Mouse (Mus musculus) CH12.LX (cell line): Measurements from ENCODE around the gene Gm7534. TPM values are rescaled to one million over a fixed set of nuclear protein-coding genes. Genes with fewer than 3 reads are reported as not detected.
A peak's percentile ranks its signal among the peaks of the same experiment; 100 is the strongest.

Source experiments
- DNase-seq: peaks from one replicate; pipeline ENCODE4 v3.0.0-alpha.2; 2013; ENCODE audit errors: extremely low read depth
- H3K27ac ChIP-seq: 2 replicates; pipeline ENCODE4 v1.5.1; 2012; ENCODE audit warnings: low read depth, mild to moderate bottlenecking, control low read depth, moderate library complexity; ENCODE audit not compliant: insufficient read depth
- H3K27me3 ChIP-seq: replicated peaks from 2 replicates; pipeline ENCODE3; 2012; ENCODE audit warnings: inconsistent platforms
- H3K36me3 ChIP-seq, 2 experiments: replicated peaks in 1 of 2; 2 replicates each; pipeline versions ENCODE3 to v1.6.1; 2012; ENCODE audit warnings: inconsistent platforms in 1 of 2, low read length in 1 of 2, mild to moderate bottlenecking in 1 of 2, mixed read lengths in 1 of 2, moderate library complexity in 1 of 2; ENCODE audit not compliant: control insufficient read depth in 1 of 2, insufficient read depth in 1 of 2
- H3K4me1 ChIP-seq, 2 experiments: 2 replicates each; pipeline ENCODE4 v1.6.1; 2012; ENCODE audit warnings: inconsistent platforms in 1 of 2, moderate library complexity in 1 of 2; ENCODE audit not compliant: insufficient read depth in 2 of 2, control insufficient read depth in 1 of 2
- H3K4me2 ChIP-seq: 2 replicates; pipeline ENCODE4 v1.6.1; 2012; ENCODE audit warnings: low read depth, mild to moderate bottlenecking, control low read depth; ENCODE audit not compliant: poor library complexity, insufficient read depth, severe bottlenecking
- H3K4me3 ChIP-seq, 3 experiments: fragments of 150-350 bp in 1 of 3; sonication (generic) in 1 of 3; replicated peaks in 1 of 3; 2 replicates each; pipeline versions ENCODE3 to v1.5.1; 2011 to 2012; ENCODE audit warnings: low read depth in 2 of 3, low read length in 2 of 3, mild to moderate bottlenecking in 2 of 3, moderate library complexity in 2 of 3, control low read depth in 1 of 3, improper control_type of control experiment in 1 of 3, inconsistent platforms in 1 of 3, mixed read lengths in 1 of 3; ENCODE audit not compliant: poor library complexity in 1 of 3
- H3K79me2 ChIP-seq: replicated peaks from 2 replicates; pipeline ENCODE4 v1.6.1; 2012; ENCODE audit warnings: mild to moderate bottlenecking, moderate library complexity; ENCODE audit not compliant: control insufficient read depth, poor library complexity, insufficient read depth, severe bottlenecking; ENCODE audit errors: extremely low read depth
- H3K9ac ChIP-seq: 2 replicates; pipeline ENCODE4 v1.6.1; 2012; ENCODE audit warnings: low read depth, mild to moderate bottlenecking, control low read depth, moderate library complexity; ENCODE audit not compliant: insufficient read depth
- H3K9me3 ChIP-seq: replicated peaks from 2 replicates; pipeline ENCODE3; 2012; ENCODE audit warnings: low read length, inconsistent platforms, mixed read lengths
- BHLHE40 ChIP-seq: IDR thresholded peaks from 2 replicates; pipeline ENCODE4 v1.6.1; 2011; ENCODE audit warnings: mild to moderate bottlenecking, low read depth, low read length, improper control_type of control experiment
- CHD1 ChIP-seq: IDR thresholded peaks from 2 replicates; pipeline ENCODE4 v1.6.1; 2012; ENCODE audit warnings: low read depth, low read length, improper control_type of control experiment, inconsistent platforms
- CHD2 ChIP-seq: IDR thresholded peaks from 2 replicates; pipeline ENCODE4 v1.6.1; 2011; ENCODE audit warnings: low read length, improper control_type of control experiment
- CTCF ChIP-seq, 2 experiments: IDR thresholded peaks in 1 of 2; conservative IDR thresholded peaks in 1 of 2; 2 replicates each; pipeline ENCODE4 v1.5.1; 2011 to 2012; ENCODE audit warnings: low read depth in 2 of 2, low read length in 2 of 2, improper control_type of control experiment in 1 of 2, inconsistent platforms in 1 of 2, mild to moderate bottlenecking in 1 of 2, moderate library complexity in 1 of 2
- E2F4 ChIP-seq: IDR thresholded peaks from 2 replicates; pipeline ENCODE4 v1.6.1; 2011; ENCODE audit warnings: low read depth, low read length, improper control_type of control experiment; ENCODE audit not compliant: insufficient replicate concordance
- ELF1 ChIP-seq: IDR thresholded peaks from 2 replicates; pipeline ENCODE4 v1.6.1; 2014; ENCODE audit warnings: low read depth, mild to moderate bottlenecking, inconsistent platforms, low read length, improper control_type of control experiment
- ETS1 ChIP-seq: conservative IDR thresholded peaks from 2 replicates; pipeline ENCODE4 v1.6.1; 2012; ENCODE audit warnings: low read depth, mild to moderate bottlenecking, inconsistent platforms, low read length, improper control_type of control experiment, moderate library complexity
- HCFC1 ChIP-seq: IDR thresholded peaks from 2 replicates; pipeline ENCODE4 v1.6.1; 2012; ENCODE audit warnings: low read depth, mild to moderate bottlenecking, inconsistent platforms, low read length, improper control_type of control experiment
- IRF4 ChIP-seq: IDR thresholded peaks from 2 replicates; pipeline ENCODE4 v1.6.1; 2014; ENCODE audit warnings: low read depth, mild to moderate bottlenecking, inconsistent platforms, low read length, improper control_type of control experiment
- JUN ChIP-seq: IDR thresholded peaks from 2 replicates; pipeline ENCODE4 v1.6.1; 2011; ENCODE audit warnings: low read depth, mild to moderate bottlenecking, low read length, improper control_type of control experiment, moderate library complexity; ENCODE audit not compliant: insufficient read depth
- JUND ChIP-seq: conservative IDR thresholded peaks from 2 replicates; pipeline ENCODE4 v1.6.1; 2011; ENCODE audit warnings: low read depth, low read length, improper control_type of control experiment
- KAT2A ChIP-seq: IDR thresholded peaks from 2 replicates; pipeline ENCODE4 v1.6.1; 2012; ENCODE audit warnings: low read length, improper control_type of control experiment, inconsistent platforms; ENCODE audit not compliant: insufficient replicate concordance
- MAX ChIP-seq: IDR thresholded peaks from 2 replicates; pipeline ENCODE4 v1.6.1; 2011; ENCODE audit warnings: low read length, improper control_type of control experiment
- MAZ ChIP-seq: IDR thresholded peaks from 2 replicates; pipeline ENCODE4 v1.6.1; 2012; ENCODE audit warnings: low read depth, mild to moderate bottlenecking, inconsistent platforms, low read length, improper control_type of control experiment, moderate library complexity
- MEF2A ChIP-seq: IDR thresholded peaks from 2 replicates; pipeline ENCODE4 v1.6.1; 2014; ENCODE audit warnings: low read depth, mild to moderate bottlenecking, inconsistent platforms, low read length, improper control_type of control experiment, borderline replicate concordance
- MXI1 ChIP-seq: IDR thresholded peaks from 2 replicates; pipeline ENCODE4 v1.6.1; 2011; ENCODE audit warnings: mild to moderate bottlenecking, low read depth, low read length, improper control_type of control experiment
- MYC ChIP-seq: IDR thresholded peaks from 2 replicates; pipeline ENCODE4 v1.6.1; 2011; ENCODE audit warnings: low read depth, mild to moderate bottlenecking, improper control_type of control experiment, low read length
- NRF1 ChIP-seq: IDR thresholded peaks from 2 replicates; pipeline ENCODE4 v1.6.1; 2014; ENCODE audit warnings: low read depth, mild to moderate bottlenecking, inconsistent platforms, low read length, improper control_type of control experiment, moderate library complexity
- POLR2A ChIP-seq: IDR thresholded peaks from 2 replicates; pipeline ENCODE4 v1.6.1; 2011; ENCODE audit warnings: low read depth, mild to moderate bottlenecking, improper control_type of control experiment, low read length
- RCOR1 ChIP-seq: conservative IDR thresholded peaks from 2 replicates; pipeline ENCODE4 v1.6.1; 2012; ENCODE audit warnings: low read depth, mild to moderate bottlenecking, inconsistent platforms, low read length, improper control_type of control experiment
- SMC3 ChIP-seq: IDR thresholded peaks from 2 replicates; pipeline ENCODE4 v1.6.1; 2011; ENCODE audit warnings: low read depth, low read length, improper control_type of control experiment
- TBP ChIP-seq: conservative IDR thresholded peaks from 2 replicates; pipeline ENCODE4 v1.6.1; 2011; ENCODE audit warnings: low read depth, low read length, improper control_type of control experiment
- TCF12 ChIP-seq: IDR thresholded peaks from 2 replicates; pipeline ENCODE4 v1.6.1; 2014; ENCODE audit warnings: low read depth, mild to moderate bottlenecking, inconsistent platforms, low read length, improper control_type of control experiment
- UBTF ChIP-seq: IDR thresholded peaks from 2 replicates; pipeline ENCODE4 v1.6.1; 2012; ENCODE audit warnings: low read depth, mild to moderate bottlenecking, inconsistent platforms, low read length, improper control_type of control experiment, moderate library complexity
- USF1 ChIP-seq: IDR thresholded peaks from 2 replicates; pipeline ENCODE4 v1.6.1; 2014; ENCODE audit warnings: low read depth, mild to moderate bottlenecking, inconsistent platforms, low read length, improper control_type of control experiment
- USF2 ChIP-seq: conservative IDR thresholded peaks from 2 replicates; pipeline ENCODE4 v1.6.1; 2011; ENCODE audit warnings: low read depth, low read length, improper control_type of control experiment
- ZC3H11A ChIP-seq: IDR thresholded peaks from 2 replicates; pipeline ENCODE4 v1.6.1; 2012; ENCODE audit warnings: low read depth, mild to moderate bottlenecking, inconsistent platforms, low read length, improper control_type of control experiment
- ZNF384 ChIP-seq: IDR thresholded peaks from 2 replicates; pipeline ENCODE4 v1.6.1; 2012; ENCODE audit warnings: low read depth, low read length, improper control_type of control experiment, inconsistent platforms
- dilution Hi-C: fragments of 300-500 bp; cut with MboI; formaldehyde crosslinking; loops from 2 replicates; pipeline ENCODE4 v1.14.3; 2020; ENCODE audit warnings: low sequenced_read_pairs; ENCODE audit not compliant: extremely low pct_unique_long_range_greater_than_20kb, extremely low pct_ligation_motif_present
- in situ Hi-C: fragments of 300-500 bp; cut with MboI; formaldehyde crosslinking; loops from 3 replicates; pipeline ENCODE4 v1.14.3; 2019; ENCODE audit warnings: low sequenced_read_pairs, low pct_ligation_motif_present, low pct_unique_long_range_greater_than_20kb, mixed read lengths
- polyA plus RNA-seq: library from polyadenylated mRNA; unstranded; fragments of >175 nt; gene quantifications from 2 replicates; pipeline ENCODE4 v1.2.1, GENCODE M21; 2012; ENCODE audit warnings: low read depth; ENCODE audit not compliant: insufficient read length
- total RNA-seq, 2 experiments: library from RNA; depleted of rRNA; stranded (reverse); fragments of 300-350 nt in 1 of 2; fragments of >200 nt in 1 of 2; gene quantifications; 2 replicates each; pipeline ENCODE4 v1.2.3; 2012 to 2014

The Gm7534 gene
- total and polyA plus RNA-seq, 3 experiments: not detected

GRCm38 (mm10) chr4:134199371-134199770, 3.4 kb downstream of the Gm7534 start:
- TF ChIP-seq MXI1 (no peak), IRF4 (no peak), USF2 (no peak), CHD1 (no peak), CTCF (conservative IDR thresholded peaks at IDR 0.05 in 1 of 2, IDR thresholded peaks at IDR 0.05 in 1 of 2; ENCODE audit: low read depth in 2 of 2, low read length in 2 of 2) (no peak), UBTF (no peak), RCOR1 (no peak), E2F4 (no peak), NRF1 (no peak), USF1 (no peak), HCFC1 (no peak), ZC3H11A (no peak), KAT2A (no peak), TBP (no peak), SMC3 (no peak), CHD2 (no peak), POLR2A (no peak), ZNF384 (no peak), TCF12 (no peak)
- in situ Hi-C loops: no loop called here
- peaks cover 8% of the 10 kb centered on the region for H3K27me3 ChIP-seq

GRCm38 (mm10) chr4:134186268-134186667, 16.5 kb downstream of the Gm7534 start:
- Histone ChIP-seq H3K4me2 (peak overlapping the region; percentile 83), H3K4me3 (peak overlapping the region; percentile 68 to 81 (median 79)), H3K27me3 (peaks cover 2% of the 10 kb centered on the region), H3K27ac (no peak overlapping the region), H3K36me3 (peaks cover under 1 to 26% of the 10 kb centered on the region in 2 experiments), H3K9me3 (no peaks in the 10 kb centered on the region), H3K4me1 (peaks cover 0 to 17% of the 10 kb centered on the region in 2 experiments; a peak in 2 of 4 replicates), H3K79me2 (peaks cover 17% of the 10 kb centered on the region), H3K9ac (peak overlapping the region; percentile 85)
- dilution Hi-C loops: no loop called here
- in situ Hi-C loops: loop anchor here (5.0 to 10.0 kb wide), 2 partner anchors 41 to 51 kb away; partner anchors contain the start of gene Catsper4
- TF ChIP-seq POLR2A (no peak), E2F4 (no peak), ETS1 (no peak), TCF12 (no peak), JUND (no peak), ELF1 (no peak), KAT2A (no peak), MEF2A (no peak), HCFC1 (no peak), ZC3H11A (no peak), MAZ (no peak), CTCF (conservative IDR thresholded peaks at IDR 0.05 in 1 of 2, IDR thresholded peaks at IDR 0.05 in 1 of 2; ENCODE audit: low read depth in 2 of 2, low read length in 2 of 2) (no peak), MAX (no peak), BHLHE40 (no peak), UBTF (no peak), RCOR1 (no peak), IRF4 (no peak), JUN (no peak), MXI1 (no peak), MYC (no peak)
- no peak for DNase-seq

More at GRCm38 (mm10) chr4:134199371-134199770, 3.4 kb downstream of the Gm7534 start:
- dilution Hi-C loops: no loop called here
- Histone ChIP-seq H3K79me2 (no peaks in the 10 kb centered on the region), H3K27ac (no peak overlapping the region), H3K4me1 (no peaks in the 10 kb centered on the region), H3K4me2 (no peak overlapping the region), H3K9ac (no peak overlapping the region), H3K4me3 (no peak overlapping the region), H3K36me3 (no peaks in the 10 kb centered on the region), H3K9me3 (no peaks in the 10 kb centered on the region)
- DNase-seq: no peak
